Mouse (Mus musculus) limb, embryonic 11.5 days (tissue): ENCODE results near the gene Gm20696. TPM values are rescaled to one million over a fixed set of nuclear protein-coding genes. Genes with fewer than 3 reads are reported as not detected.

Source experiments
- ATAC-seq: fragments of 200-750 bp; cut with Nextera tagmentation; 2 replicates; pipeline ENCODE4 v1.8.0; 2017; ENCODE audit warnings: low read depth; ENCODE audit not compliant: insufficient number of reproducible peaks, low FRiP score, low TSS enrichment
- DNase-seq: peaks from one replicate; pipeline ENCODE4 v3.0.0-alpha.2; 2015; ENCODE audit warnings: low spot score
- H3K27ac ChIP-seq: fragments of 300-500 bp; sonication (generic); replicated peaks from 2 replicates; pipeline ENCODE4 v1.5.1; 2014; ENCODE audit warnings: low read depth, mild to moderate bottlenecking, low read length
- H3K27me3 ChIP-seq: fragments of 300-500 bp; sonication (generic); 2 replicates; pipeline ENCODE4 v1.6.1; 2014; ENCODE audit warnings: mild to moderate bottlenecking, low read length, mixed read lengths; ENCODE audit not compliant: control insufficient read depth, insufficient read depth
- H3K36me3 ChIP-seq: fragments of 300-500 bp; sonication (generic); 2 replicates; pipeline ENCODE4 v1.6.1; 2014; ENCODE audit warnings: mild to moderate bottlenecking, low read length, moderate library complexity, mixed read lengths; ENCODE audit not compliant: control insufficient read depth, insufficient read depth
- H3K4me1 ChIP-seq: fragments of 300-500 bp; sonication (generic); 2 replicates; pipeline ENCODE4 v1.6.1; 2014; ENCODE audit warnings: low read length, mixed read lengths; ENCODE audit not compliant: control insufficient read depth, insufficient read depth
- H3K4me2 ChIP-seq: fragments of 300-500 bp; sonication (generic); 2 replicates; pipeline ENCODE4 v1.6.1; 2014; ENCODE audit warnings: low read depth, mild to moderate bottlenecking, moderate library complexity; ENCODE audit not compliant: severe bottlenecking
- H3K4me3 ChIP-seq: fragments of 300-500 bp; sonication (generic); 2 replicates; pipeline ENCODE4 v1.5.1; 2014; ENCODE audit warnings: low read depth, low read length
- H3K9ac ChIP-seq: fragments of 300-500 bp; sonication (generic); 2 replicates; pipeline ENCODE4 v1.6.1; 2014; ENCODE audit warnings: mild to moderate bottlenecking, low read length
- H3K9me3 ChIP-seq: fragments of 300-500 bp; sonication (generic); 2 replicates; pipeline ENCODE4 v1.6.1; 2016; ENCODE audit warnings: low read length; ENCODE audit not compliant: control insufficient read depth
- WGBS: fragments of 180-500 bp; shearing (Covaris S2); extraction: QIAGEN DNeasy Blood & Tissue Kit; methylation state at CpG from one replicate; pipeline ENCODE4 v1.1.7; 2014; 5-methylcytosine and 5-hydroxymethylcytosine counted together
- polyA plus RNA-seq: library from polyadenylated mRNA; unstranded; fragments of >200 nt; fragmentation: Nextera tagmentation; extraction: Ambion mirVana; gene quantifications from 2 replicates; pipeline ENCODE4 v1.2.1, GENCODE M21; 2014

Gm20696 gene
- polyA plus RNA-seq, 1 experiment from 2014 or later: 4.0 TPM

DNA sequence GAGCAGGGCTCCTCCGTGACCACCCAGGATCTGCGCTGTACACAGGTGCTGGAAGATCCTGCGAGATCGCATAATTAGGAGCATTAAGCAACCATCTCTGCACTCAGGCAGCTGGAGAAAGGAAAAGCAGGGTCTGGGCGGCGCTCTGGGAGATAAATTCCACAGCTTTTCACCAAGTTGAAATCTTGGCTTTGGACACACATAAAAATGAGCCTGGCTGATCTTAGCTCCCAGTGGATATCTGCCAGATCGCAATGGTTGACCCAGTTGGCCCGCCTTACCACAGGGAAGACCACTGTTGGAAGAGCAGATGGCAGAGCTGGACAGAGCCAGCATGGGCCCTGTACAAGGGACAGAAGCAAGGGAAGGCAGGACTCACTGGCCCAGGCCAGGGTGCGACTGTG lies 157.4 kb downstream of the Gm20696 start:
- no peak overlapping the region for H3K4me3 ChIP-seq
- no peaks in the 10 kb centered on the region for H3K9me3 ChIP-seq
- H3K9ac ChIP-seq: no peak overlapping the region
- H3K4me2 ChIP-seq: no peak overlapping the region
- ATAC-seq (no peak), DNase-seq (no peak)
- peaks cover 3% of the 10 kb centered on the region; the same call in 1 of the 2 replicates for H3K4me1 ChIP-seq
- WGBS: 91% methylated on average over 9 of the region's 9 CpGs
- H3K27me3 ChIP-seq: no peaks in the 10 kb centered on the region
- no peaks in the 10 kb centered on the region for H3K36me3 ChIP-seq
- H3K27ac ChIP-seq: no peak overlapping the region

DNA sequence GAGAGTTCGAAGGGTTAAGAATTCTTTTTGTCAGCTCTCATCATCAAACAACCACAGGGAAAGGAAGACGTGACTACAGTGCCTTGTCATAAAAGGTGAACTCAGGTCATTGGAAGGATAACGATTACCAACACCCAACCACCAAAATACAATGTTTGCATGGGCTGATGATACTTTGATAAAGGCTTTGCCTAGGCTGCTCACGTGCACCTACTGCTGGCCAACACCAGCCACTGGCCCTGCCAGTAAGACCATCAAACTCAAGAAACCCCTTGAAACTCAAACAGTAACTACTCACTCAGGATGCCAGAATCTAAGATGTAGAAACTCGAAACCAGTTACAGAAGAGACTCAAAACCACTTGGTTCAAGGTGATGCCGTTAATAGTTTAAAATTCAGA lies 159.8 kb downstream of the Gm20696 start:
- H3K4me2 ChIP-seq: no peak overlapping the region
- H3K27me3 ChIP-seq: no peaks in the 10 kb centered on the region
- H3K4me1 ChIP-seq: no peaks in the 10 kb centered on the region
- no peak overlapping the region for H3K4me3 ChIP-seq
- ATAC-seq: no peak
- no peak overlapping the region for H3K9ac ChIP-seq
- H3K36me3 ChIP-seq: no peaks in the 10 kb centered on the region
- H3K9me3 ChIP-seq: no peaks in the 10 kb centered on the region
- no peak overlapping the region for H3K27ac ChIP-seq
- WGBS: 80% methylated on average over 6 of the region's 6 CpGs
- no peak for DNase-seq

DNA sequence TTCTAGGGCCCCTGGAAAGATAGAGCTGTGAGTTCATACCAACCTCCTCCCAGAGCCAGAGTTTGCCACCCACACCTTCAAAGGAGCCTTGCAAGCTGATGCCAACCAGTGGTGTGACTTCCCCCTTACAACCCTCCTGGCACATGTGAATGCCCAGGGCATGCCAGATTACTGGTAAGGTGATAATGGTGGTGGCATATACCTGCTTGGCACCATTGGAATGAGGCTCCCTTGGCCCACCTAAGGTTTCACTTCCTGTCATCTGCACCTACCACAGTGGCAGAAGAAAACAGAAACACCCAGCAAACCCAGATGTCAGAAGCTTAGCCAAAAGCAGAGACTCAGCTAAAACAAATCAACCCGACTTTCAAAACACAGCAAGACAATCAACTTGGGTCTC lies 162.9 kb downstream of the Gm20696 start:
- Histone ChIP-seq H3K36me3 (no peaks in the 10 kb centered on the region), H3K27me3 (no peaks in the 10 kb centered on the region), H3K4me2 (no peak overlapping the region), H3K4me1 (no peaks in the 10 kb centered on the region), H3K9ac (no peak overlapping the region), H3K4me3 (no peak overlapping the region), H3K9me3 (no peaks in the 10 kb centered on the region), H3K27ac (no peak overlapping the region)
- no peak for DNase-seq
- 94% methylated on average over 1 of the region's 1 CpGs for whole genome bisulfite sequencing
- ATAC-seq: no peak

DNA sequence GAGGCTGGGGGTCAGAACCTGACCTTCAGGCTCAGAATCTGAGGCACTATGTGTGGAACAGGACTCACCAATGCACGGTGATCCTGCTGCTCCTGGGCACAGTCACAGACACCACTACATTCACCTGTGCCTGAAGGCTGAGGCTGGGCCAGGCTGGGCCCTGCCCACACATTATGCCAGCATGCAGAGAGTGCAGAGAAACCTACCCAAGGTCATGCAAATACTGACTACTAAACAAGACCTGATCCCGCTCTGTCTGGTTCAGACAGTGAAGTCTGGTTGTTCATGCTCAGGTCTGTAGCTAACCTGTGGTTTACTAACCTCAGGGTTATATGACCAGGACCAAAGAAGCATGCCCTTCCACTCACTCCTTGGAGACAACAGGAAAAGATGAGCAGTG lies 163.9 kb downstream of the Gm20696 start:
- Histone ChIP-seq H3K9ac (no peak overlapping the region), H3K36me3 (no peaks in the 10 kb centered on the region), H3K9me3 (no peaks in the 10 kb centered on the region), H3K27ac (no peak overlapping the region), H3K4me2 (no peak overlapping the region), H3K27me3 (no peaks in the 10 kb centered on the region), H3K4me1 (no peaks in the 10 kb centered on the region; the same call in 1 of the 2 replicates), H3K4me3 (no peak overlapping the region)
- DNase-seq (no peak), ATAC-seq (no peak)
- WGBS: 86% methylated on average over 2 of the region's 2 CpGs

DNA sequence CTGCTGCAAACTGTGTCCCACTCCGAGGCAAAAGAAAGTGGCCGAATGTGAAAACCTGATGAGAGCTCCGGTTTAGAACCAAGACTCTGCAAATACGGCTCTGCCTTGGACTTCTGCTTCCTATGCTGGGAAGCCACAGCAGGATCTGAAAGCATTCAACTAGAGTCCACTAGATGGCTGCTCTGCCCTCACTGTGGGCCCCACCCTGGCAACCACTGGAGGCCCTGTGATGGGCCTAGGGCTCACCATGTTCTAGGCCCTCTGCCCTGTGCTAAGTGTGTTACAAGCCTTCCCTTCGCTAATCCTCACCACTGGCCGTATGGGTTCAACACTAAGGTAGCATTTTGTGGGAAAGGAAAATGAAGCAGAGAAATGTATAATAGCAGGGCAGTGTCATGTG lies 164.3 kb downstream of the Gm20696 start:
- H3K4me2 ChIP-seq: no peak overlapping the region
- no peak overlapping the region for H3K4me3 ChIP-seq
- ATAC-seq: no peak
- 89% methylated on average over 6 of the region's 6 CpGs for WGBS
- no peaks in the 10 kb centered on the region for H3K36me3 ChIP-seq
- no peak overlapping the region for H3K27ac ChIP-seq
- no peak overlapping the region for H3K9ac ChIP-seq
- no peaks in the 10 kb centered on the region; the same call in 1 of the 2 replicates for H3K4me1 ChIP-seq
- no peaks in the 10 kb centered on the region for H3K9me3 ChIP-seq
- no peak for DNase-seq
- H3K27me3 ChIP-seq: no peaks in the 10 kb centered on the region

DNA sequence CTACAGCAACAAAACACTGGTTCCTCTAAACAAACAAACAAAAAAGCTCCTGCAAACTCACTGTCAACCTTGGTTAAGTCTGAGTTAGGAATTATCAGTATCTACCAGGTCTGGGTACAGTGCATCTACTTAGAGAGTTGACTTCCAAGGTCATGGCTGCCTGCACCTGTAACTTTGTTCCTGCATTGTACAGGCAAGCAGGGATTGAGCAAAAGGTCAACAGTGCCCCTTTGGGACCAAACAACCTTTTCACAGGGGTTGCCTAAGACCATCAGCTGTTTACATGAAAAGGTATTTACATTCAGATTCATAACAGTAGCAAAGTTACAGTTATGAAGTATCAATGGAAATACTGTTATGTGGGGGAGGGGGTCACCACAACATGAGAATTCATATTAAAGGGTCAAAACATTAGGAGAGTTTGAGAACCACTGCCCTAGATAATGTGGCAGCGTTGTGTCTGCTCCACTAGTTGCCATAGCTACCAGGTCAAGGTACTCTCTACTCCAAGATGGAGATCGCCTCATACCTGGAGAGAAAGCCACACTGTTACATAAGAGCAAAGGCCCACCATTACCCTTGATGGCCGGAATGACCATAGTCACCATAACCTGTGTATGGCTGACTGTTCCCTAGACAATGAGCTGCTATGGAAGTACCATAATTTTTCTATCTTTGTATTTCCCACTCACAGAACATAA lies 165.9 kb downstream of the Gm20696 start:
- ATAC-seq (no peak), DNase-seq (no peak)
- Histone ChIP-seq H3K27me3 (no peaks in the 10 kb centered on the region), H3K4me2 (no peak overlapping the region), H3K4me1 (no peaks in the 10 kb centered on the region; the same call in 1 of the 2 replicates), H3K9ac (no peak overlapping the region), H3K9me3 (no peaks in the 10 kb centered on the region), H3K27ac (no peak overlapping the region), H3K4me3 (no peak overlapping the region), H3K36me3 (no peaks in the 10 kb centered on the region)
- 90% methylated on average over 3 of the region's 3 CpGs for WGBS

DNA sequence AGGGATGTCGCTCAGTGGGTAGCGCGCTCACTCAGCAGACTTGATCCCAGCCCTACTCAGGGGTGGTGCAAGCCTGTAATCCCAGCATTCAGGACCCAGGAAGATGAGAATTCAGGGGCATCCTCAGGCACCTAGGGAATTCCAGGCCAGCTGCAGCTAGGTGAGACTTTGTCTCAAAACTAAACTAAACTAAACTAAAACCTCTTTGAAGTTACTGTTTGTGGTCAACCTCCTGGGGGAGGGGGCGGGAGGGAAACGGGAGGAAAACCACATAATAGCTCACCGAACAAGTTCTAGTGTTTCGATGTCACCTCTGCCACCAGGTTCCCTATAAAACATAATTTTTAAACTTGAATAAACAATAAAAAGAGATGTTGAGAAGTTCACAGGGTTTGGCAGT lies 168.5 kb downstream of the Gm20696 start:
- H3K27ac ChIP-seq: no peak overlapping the region
- H3K4me1 ChIP-seq: no peaks in the 10 kb centered on the region; the same call in 1 of the 2 replicates
- DNase-seq (no peak), ATAC-seq (no peak)
- no peaks in the 10 kb centered on the region for H3K36me3 ChIP-seq
- H3K27me3 ChIP-seq: no peaks in the 10 kb centered on the region
- no peak overlapping the region for H3K4me2 ChIP-seq
- no peaks in the 10 kb centered on the region for H3K9me3 ChIP-seq
- no peak overlapping the region for H3K4me3 ChIP-seq
- 76% methylated on average over 7 of the region's 7 CpGs for WGBS
- no peak overlapping the region for H3K9ac ChIP-seq

DNA sequence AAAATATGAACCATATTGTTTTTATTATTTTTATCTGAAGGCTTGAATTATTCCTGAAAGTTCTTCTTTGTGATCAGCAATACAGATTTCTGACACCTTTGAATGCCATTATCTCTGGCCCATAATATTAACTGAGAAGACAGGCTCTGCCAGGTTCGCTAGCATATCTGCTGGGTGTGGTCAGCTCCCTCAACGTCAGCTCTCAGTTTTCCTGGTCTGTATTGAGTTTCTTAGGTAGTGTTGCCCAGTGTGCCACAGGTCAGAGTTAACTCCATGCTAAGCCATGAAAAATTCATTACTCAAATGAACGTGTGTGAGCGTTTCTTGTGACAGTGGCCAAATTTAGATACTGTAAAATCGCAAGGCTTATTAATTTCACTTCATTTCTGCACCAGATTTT lies 170.5 kb downstream of the Gm20696 start:
- no peak overlapping the region for H3K9ac ChIP-seq
- WGBS: 73% methylated on average over 5 of the region's 5 CpGs
- ATAC-seq (no peak), DNase-seq (no peak)
- no peaks in the 10 kb centered on the region for H3K9me3 ChIP-seq
- no peaks in the 10 kb centered on the region for H3K36me3 ChIP-seq
- H3K4me2 ChIP-seq: no peak overlapping the region
- H3K27ac ChIP-seq: no peak overlapping the region
- H3K4me1 ChIP-seq: peaks cover 4% of the 10 kb centered on the region; the same call in 1 of the 2 replicates
- no peak overlapping the region for H3K4me3 ChIP-seq
- H3K27me3 ChIP-seq: no peaks in the 10 kb centered on the region

DNA sequence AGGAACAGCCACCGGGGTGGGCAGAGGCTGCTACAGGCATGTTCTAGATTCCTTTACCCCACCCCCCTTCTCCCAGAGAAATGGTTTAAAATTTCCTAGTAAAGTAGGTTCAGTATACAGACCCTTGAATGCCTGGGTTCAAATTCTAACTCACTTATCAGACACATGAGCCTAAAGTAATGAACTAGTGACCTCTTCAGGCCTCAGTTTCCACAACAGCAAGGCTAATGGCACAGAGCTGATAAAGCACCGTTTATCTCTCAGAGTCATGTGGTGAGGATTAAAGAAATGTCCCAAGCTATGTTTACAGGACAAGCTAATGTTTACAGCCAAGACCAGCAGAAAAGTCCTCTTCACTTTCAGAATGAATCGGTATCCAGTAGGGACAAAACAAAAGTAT lies 173.7 kb downstream of the Gm20696 start:
- H3K36me3 ChIP-seq: no peaks in the 10 kb centered on the region
- no peaks in the 10 kb centered on the region for H3K27me3 ChIP-seq
- no peaks in the 10 kb centered on the region for H3K9me3 ChIP-seq
- H3K27ac ChIP-seq: no peak overlapping the region
- H3K4me2 ChIP-seq: no peak overlapping the region
- peaks cover 4% of the 10 kb centered on the region for H3K4me1 ChIP-seq
- DNase-seq (no peak), ATAC-seq (no peak)
- H3K9ac ChIP-seq: no peak overlapping the region
- 41% methylated on average over 3 of the region's 3 CpGs for WGBS
- no peak overlapping the region for H3K4me3 ChIP-seq
